In genomic region chr2:180809510-180809909, GRCm38 (mm10) we compare ENCODE assay signal across 29 mouse cellular contexts. TPM values are rescaled to one million over a fixed set of nuclear protein-coding genes. Genes with fewer than 3 reads are reported as not detected.
DNase-seq lines count a peak whose midpoint lies in the region; ATAC-seq and TF ChIP-seq lines count a peak whose summit lies in the region.
"Had no signal": no experiment of that assay in that cellular context is flagged by ENCODE, and none has a peak within 500 bp of the region (broad histone marks: within the 10 kb centered on the region; RNA-seq: fewer than 3 reads in every experiment).

No protein-coding gene starts in this region.

- DNase-seq in frontal cortex, postnatal 10 days (ENCODE audit: low spot score in 2 of 2), result no peak
- DNase-seq in layer of hippocampus, adult 2 months (ENCODE audit: low spot score in 2 of 2), result peak in 1 of 2 experiments; percentile 30
- DNase-seq in layer of hippocampus, postnatal 10 days (ENCODE audit: low spot score in 2 of 2), result no peak
- DNase-seq: adrenal gland, postnatal 10 days; adrenal gland, postnatal 36 days; cerebellum, adult 11 months; cerebellum, adult 2 months; cerebellum, postnatal 25 days; forebrain, postnatal 0 days; gastrocnemius, postnatal 25 days; heart, adult 18-20 months; heart, postnatal 10 days; heart, postnatal 36 days had no signal

- H3K36me3 ChIP-seq in midbrain, embryonic 16.5 days (ENCODE audit: control insufficient read depth, insufficient read depth, low read length), result no peaks in the 10 kb centered on the region
- no peaks in the 10 kb centered on the region for H3K36me3 ChIP-seq in midbrain, embryonic 13.5 days
- H3K36me3 ChIP-seq: embryonic facial prominence, embryonic 12.5 days; embryonic facial prominence, embryonic 15.5 days; heart, embryonic 12.5 days; heart, embryonic 15.5 days; hindbrain, embryonic 10.5 days; hindbrain, embryonic 13.5 days had no signal

- TF ChIP-seq CTCF in layer of hippocampus, adult 2 months (conservative IDR thresholded peaks at IDR 0.05), result no peak

- H3K27me3 ChIP-seq in midbrain, embryonic 16.5 days (ENCODE audit: control insufficient read depth, insufficient read depth, low read depth, low read length), result no peaks in the 10 kb centered on the region
- H3K27me3 ChIP-seq in midbrain, embryonic 13.5 days, result no peaks in the 10 kb centered on the region
- H3K27me3 ChIP-seq: embryonic facial prominence, embryonic 12.5 days; embryonic facial prominence, embryonic 15.5 days had no signal

- H3K4me3 ChIP-seq in layer of hippocampus, adult 2 months, result no peak overlapping the region
- H3K4me3 ChIP-seq in midbrain, embryonic 16.5 days (ENCODE audit: low read depth, low read length), result no peak overlapping the region
- no peak overlapping the region for H3K4me3 ChIP-seq in midbrain, embryonic 13.5 days (replicated peaks)
- H3K4me3 ChIP-seq: embryonic facial prominence, embryonic 12.5 days; embryonic facial prominence, embryonic 15.5 days; heart, embryonic 12.5 days; heart, embryonic 15.5 days; hindbrain, embryonic 10.5 days; hindbrain, embryonic 13.5 days had no signal

- peak; percentile 57 for ATAC-seq in frontal cortex, adult (ENCODE audit: low TSS enrichment)
- ATAC-seq in midbrain, embryonic 16.5 days, result no peak
- ATAC-seq in midbrain, embryonic 13.5 days, result no peak
- ATAC-seq: forebrain, embryonic 14.5 days; forebrain, postnatal 0 days; hindbrain, embryonic 16.5 days; Patski had no signal

- H3K27ac ChIP-seq in layer of hippocampus, adult 2 months, result peak overlapping the region; percentile 64
- H3K27ac ChIP-seq in midbrain, embryonic 16.5 days (ENCODE audit: low read length), result no peak overlapping the region
- H3K27ac ChIP-seq in midbrain, embryonic 13.5 days, result no peak overlapping the region
- H3K27ac ChIP-seq: embryonic facial prominence, embryonic 12.5 days; embryonic facial prominence, embryonic 15.5 days; heart, embryonic 15.5 days; hindbrain, embryonic 10.5 days; hindbrain, embryonic 13.5 days had no signal

- WGBS in midbrain, embryonic 16.5 days, result 65% methylated on average over 10 of the region's 10 CpGs
- 72% methylated on average over 10 of the region's 10 CpGs for WGBS in midbrain, embryonic 13.5 days

- no peaks in the 10 kb centered on the region for H3K4me1 ChIP-seq in midbrain, embryonic 16.5 days (ENCODE audit: control insufficient read depth, insufficient read depth, low read length)
- peaks cover 8% of the 10 kb centered on the region for H3K4me1 ChIP-seq in midbrain, embryonic 13.5 days (replicated peaks)
- H3K4me1 ChIP-seq: embryonic facial prominence, embryonic 12.5 days; embryonic facial prominence, embryonic 15.5 days; heart, embryonic 12.5 days; heart, embryonic 15.5 days had no signal

- no peak overlapping the region for H3K4me2 ChIP-seq in midbrain, embryonic 16.5 days (ENCODE audit: low read length)
- H3K4me2 ChIP-seq in midbrain, embryonic 13.5 days (replicated peaks), result no peak overlapping the region
- H3K4me2 ChIP-seq: embryonic facial prominence, embryonic 12.5 days; embryonic facial prominence, embryonic 15.5 days; heart, embryonic 12.5 days; heart, embryonic 15.5 days; hindbrain, embryonic 13.5 days had no signal

- no peaks in the 10 kb centered on the region for H3K9me3 ChIP-seq in midbrain, embryonic 16.5 days (replicated peaks; ENCODE audit: control insufficient read depth, low read length, poor library complexity, severe bottlenecking)
- no peaks in the 10 kb centered on the region for H3K9me3 ChIP-seq in midbrain, embryonic 13.5 days
- H3K9me3 ChIP-seq: embryonic facial prominence, embryonic 12.5 days; embryonic facial prominence, embryonic 15.5 days; heart, embryonic 12.5 days; heart, embryonic 15.5 days; hindbrain, embryonic 10.5 days; hindbrain, embryonic 13.5 days had no signal

- H3K9ac ChIP-seq in midbrain, embryonic 16.5 days (ENCODE audit: low read depth, low read length), result peak overlapping the region; percentile 41; the same call in 1 of the 2 replicates
- no peak overlapping the region for H3K9ac ChIP-seq in midbrain, embryonic 13.5 days (replicated peaks)
- H3K9ac ChIP-seq: embryonic facial prominence, embryonic 12.5 days; embryonic facial prominence, embryonic 15.5 days; forebrain, postnatal 0 days; heart, embryonic 12.5 days; heart, embryonic 15.5 days; hindbrain, embryonic 13.5 days had no signal

RNA-seq across cellular contexts. Expression of gene Bhlhe23, which starts 32.8 kb away (rescaled TPM):
- total RNA-seq in layer of hippocampus, adult 2 months (2021), result not detected
- total RNA-seq in layer of hippocampus, postnatal 10 days (2021), result under 1 TPM in 1 of 2 experiments, not detected in 1; 0.14 TPM
- polyA plus RNA-seq in midbrain, embryonic 16.5 days (2015; fragmentation: Nextera tagmentation; extraction: Ambion mirVana), result 10.1 and 10.4 TPM in 2 replicates
- polyA plus RNA-seq in midbrain, embryonic 13.5 days (2015; fragmentation: Nextera tagmentation; extraction: Ambion mirVana), result 18.7 and 25.0 TPM in 2 replicates
- total RNA-seq: adrenal gland, adult 18-20 months; adrenal gland, postnatal 10 days; adrenal gland, postnatal 36 days; common myeloid progenitor, adult 5-6 weeks; gastrocnemius, adult 8-10 months; gastrocnemius, postnatal 25 days; heart, adult 18-20 months; heart, postnatal 10 days; heart, postnatal 36 days had no signal
- polyA plus RNA-seq: cerebellum, adult 2 months; embryonic facial prominence, embryonic 15.5 days; gonadal fat pad, adult 2 months; heart, embryonic 12.5 days; heart, embryonic 15.5 days; Patski had no signal
